Mouse (Mus musculus): ENCODE data around the gene Krit1. TPM values are rescaled to one million over a fixed set of nuclear protein-coding genes. Genes with fewer than 3 reads are reported as not detected.
"Not testable (repeated sequence)": the region's sequence is repeated elsewhere in the genome, so short reads cannot be mapped to it uniquely, and the experiment has no call there.

Gene Krit1
- total RNA-seq, 2 experiments from 2014 or later, result 50.5 to 50.6 TPM

GRCm38 (mm10) chr5:3886862-3887261 lies 83.9 kb downstream of the Krit1 start:
- not testable (repeated sequence) for DNase-seq

- DNase-seq, result no peak
These were observed 86.2 kb downstream of the Krit1 start for GRCm38 (mm10) chr5:3889201-3889600.

GRCm38 (mm10) chr5:3893459-3894293 lies 90.7 kb downstream of the Krit1 start, which contains the start of gene Mterf1a:
Gene Mterf1a (minus strand): TSS chr5:3893933.
- DNase-seq, result peak; percentile 28 to 34

- DNase-seq, result not testable (repeated sequence)
These were observed 91.3 kb downstream of the Krit1 start for GRCm38 (mm10) chr5:3894294-3894619.

Other genes with a start within 250 kb of the Krit1 start
- 1 to 10 TPM; 1.5 to 2.4 TPM for gene 1700109H08Rik, start 231.6 kb upstream of the Krit1 start, total RNA-seq (2021)
- gene Pex1, start 207.1 kb upstream of the Krit1 start, total RNA-seq (2021), result 10 to 100 TPM; 21.7 to 45.7 TPM
- 1 to 10 TPM; 8.1 to 9.4 TPM for gene Rbm48, start 206.6 kb upstream of the Krit1 start, total RNA-seq (2021)
- gene Tmbim7, start 152.0 kb upstream of the Krit1 start, total RNA-seq (2021), result not detected
- 100 to 1,000 TPM; 141 to 152 TPM for gene Gatad1, start 146.0 kb upstream of the Krit1 start, total RNA-seq (2021)
- gene Ankib1, start 259 bp upstream of the Krit1 start, total RNA-seq (2021), result 10 to 100 TPM; 70.4 to 88.3 TPM
- gene Lrrd1, start 42.0 kb downstream of the Krit1 start, total RNA-seq (2021), result under 1 TPM in 1 of 2 experiments, not detected in 1; 0.10 TPM
- gene Mterf1a, start 90.7 kb downstream of the Krit1 start, total RNA-seq (2021), result 1 to 10 TPM; 6.1 to 8.0 TPM
- gene Akap9, start 124.9 kb downstream of the Krit1 start, total RNA-seq (2021), result 10 to 100 TPM; 73.6 to 91.7 TPM

Data from adrenal gland, postnatal 36 days (tissue).